In genomic region chr13:28832855-28833699, GRCm38 (mm10) we compare ENCODE assay signal across 8 mouse cellular contexts.
DNase-seq lines count a peak whose midpoint lies in the region; ATAC-seq and TF ChIP-seq lines count a peak whose summit lies in the region.
"Had no signal": no experiment of that assay in that cellular context is flagged by ENCODE, and none has a peak within 500 bp of the region (broad histone marks: within the 10 kb centered on the region; RNA-seq: fewer than 3 reads in every experiment).

No protein-coding gene starts in this region.

- 0 out of 2 replicates have a peak overlapping the region, but pooled peaks have one; percentile 6 for H3K27ac ChIP-seq in midbrain, embryonic 10.5 days (replicated peaks)
- H3K27ac ChIP-seq in midbrain, embryonic 16.5 days (ENCODE audit: low read length) = no peak overlapping the region
- H3K27ac ChIP-seq in lung, postnatal 0 days (ENCODE audit: low read length) = peak overlapping the region; percentile 21; the same call in 1 of the 2 replicates
- H3K27ac ChIP-seq: forebrain, embryonic 12.5 days had no signal

- 74% methylated on average over 12 of the region's 12 CpGs for WGBS in midbrain, embryonic 10.5 days
- WGBS in midbrain, embryonic 16.5 days = 53% methylated on average over 12 of the region's 12 CpGs
- 24% methylated on average over 12 of the region's 12 CpGs for WGBS in lung, postnatal 0 days

- H3K9ac ChIP-seq in midbrain, embryonic 16.5 days (ENCODE audit: low read depth, low read length) = no peak overlapping the region
- H3K9ac ChIP-seq in lung, postnatal 0 days (replicated peaks; ENCODE audit: low read depth) = no peak overlapping the region
- H3K9ac ChIP-seq: forebrain, embryonic 12.5 days had no signal

- peaks cover 47% of the 10 kb centered on the region for H3K4me1 ChIP-seq in midbrain, embryonic 10.5 days
- H3K4me1 ChIP-seq in midbrain, embryonic 16.5 days (ENCODE audit: control insufficient read depth, insufficient read depth, low read length) = peaks cover 12% of the 10 kb centered on the region; the same call in 1 of the 2 replicates
- no peaks in the 10 kb centered on the region for H3K4me1 ChIP-seq in lung, postnatal 0 days (ENCODE audit: insufficient read depth, low read depth, low read length)

- no peak for DNase-seq in midbrain, embryonic 10.5 days (ENCODE audit: low spot score)
- peak; percentile 55 for DNase-seq in lung, postnatal 0 days (ENCODE audit: low spot score)
- DNase-seq in thymus, postnatal 10 days (ENCODE audit: low spot score in 2 of 2) = peak; percentile 54 to 65
- no peak for DNase-seq in adrenal gland, postnatal 10 days
- no peak for DNase-seq in cerebellum, adult 18-20 months

- H3K4me3 ChIP-seq in midbrain, embryonic 10.5 days = no peak overlapping the region
- H3K4me3 ChIP-seq in midbrain, embryonic 16.5 days (ENCODE audit: low read depth, low read length) = no peak overlapping the region
- no peak overlapping the region for H3K4me3 ChIP-seq in lung, postnatal 0 days (ENCODE audit: low read depth, low read length)
- H3K4me3 ChIP-seq: forebrain, embryonic 12.5 days had no signal

- TF ChIP-seq EP300 in lung, postnatal 0 days (IDR thresholded peaks at IDR 0.05) = peak; percentile 77

- TF ChIP-seq CTCF in lung, postnatal 0 days (IDR thresholded peaks at IDR 0.05) = peak; percentile 22; the same call in 1 of the 2 replicates

- ATAC-seq in midbrain, embryonic 16.5 days = no peak
- ATAC-seq in common myeloid progenitor, adult 5-6 weeks (replicated peaks; ENCODE audit: low read depth, poor library complexity, severe bottlenecking) = peak; percentile 79
- peak; percentile 68 for ATAC-seq in lung, postnatal 0 days

- H3K4me2 ChIP-seq in midbrain, embryonic 16.5 days (ENCODE audit: low read length) = no peak overlapping the region
- H3K4me2 ChIP-seq in lung, postnatal 0 days (replicated peaks; ENCODE audit: low read depth, low read length) = peak overlapping the region; percentile 19; the same call in 1 of the 2 replicates
- H3K4me2 ChIP-seq: forebrain, embryonic 12.5 days had no signal

- H3K27me3 ChIP-seq in midbrain, embryonic 10.5 days (ENCODE audit: low read depth, poor library complexity, severe bottlenecking) = no peaks in the 10 kb centered on the region
- H3K27me3 ChIP-seq in midbrain, embryonic 16.5 days (ENCODE audit: control insufficient read depth, insufficient read depth, low read depth, low read length) = no peaks in the 10 kb centered on the region
- no peaks in the 10 kb centered on the region for H3K27me3 ChIP-seq in lung, postnatal 0 days (replicated peaks; ENCODE audit: insufficient read depth, low read length)
- H3K27me3 ChIP-seq: forebrain, embryonic 12.5 days had no signal

- no peaks in the 10 kb centered on the region for H3K9me3 ChIP-seq in midbrain, embryonic 10.5 days (replicated peaks)
- no peaks in the 10 kb centered on the region for H3K9me3 ChIP-seq in midbrain, embryonic 16.5 days (replicated peaks; ENCODE audit: control insufficient read depth, low read length, poor library complexity, severe bottlenecking)
- no peaks in the 10 kb centered on the region for H3K9me3 ChIP-seq in lung, postnatal 0 days (ENCODE audit: low read length)
- H3K9me3 ChIP-seq: forebrain, embryonic 12.5 days had no signal

- peaks cover 13% of the 10 kb centered on the region for H3K36me3 ChIP-seq in midbrain, embryonic 10.5 days
- no peaks in the 10 kb centered on the region for H3K36me3 ChIP-seq in midbrain, embryonic 16.5 days (ENCODE audit: control insufficient read depth, insufficient read depth, low read length)
- no peaks in the 10 kb centered on the region for H3K36me3 ChIP-seq in lung, postnatal 0 days (ENCODE audit: insufficient read depth, low read length)
- H3K36me3 ChIP-seq: forebrain, embryonic 12.5 days had no signal

Comparison
In these comparisons a context has a peak if more than half of its experiments do, and no peak if none do; other contexts are left out.
1. DNase-seq: peak in lung, postnatal 0 days (single experiment) and thymus, postnatal 10 days (2 of 2); none in midbrain, embryonic 10.5 days (single experiment), adrenal gland, postnatal 10 days (single experiment) and cerebellum, adult 18-20 months (0 of 2).